Mouse (Mus musculus): ENCODE measurements around the gene Osbp2.

- TF ChIP-seq TAL1 (IDR thresholded peaks at IDR 0.05; ENCODE audit: low read length) (no peak), GATA1 (IDR thresholded peaks at IDR 0.05; ENCODE audit: low read length) (no peak)
These were observed 139.0 kb downstream of the Osbp2 start for GRCm38 (mm10) chr11:3724726-3725125.
